Mouse (Mus musculus) c-Kit-negative CD71-positive TER-119-positive erythroid progenitor cells, embryonic 14.5 days (primary cell): ENCODE measurements around the gene Gm28510.
"Not testable (repeated sequence)": the region's sequence is repeated elsewhere in the genome, so short reads cannot be mapped to it uniquely, and the experiment has no call there.

Source experiments
- DNase-seq: peaks from one replicate; pipeline ENCODE4 v3.0.0-alpha.2; 2013; ENCODE audit warnings: low read depth, low spot score

The Gm28510 gene

GRCm38 (mm10) chrY:10412437-10412836 lies at the start of gene Gm28510:
Gm28510 (plus strand) TSS chrY:10412737.
- not testable (repeated sequence) for DNase-seq
